Comparison of ENCODE assay signal across 9 mouse cellular contexts in the genomic region with DNA sequence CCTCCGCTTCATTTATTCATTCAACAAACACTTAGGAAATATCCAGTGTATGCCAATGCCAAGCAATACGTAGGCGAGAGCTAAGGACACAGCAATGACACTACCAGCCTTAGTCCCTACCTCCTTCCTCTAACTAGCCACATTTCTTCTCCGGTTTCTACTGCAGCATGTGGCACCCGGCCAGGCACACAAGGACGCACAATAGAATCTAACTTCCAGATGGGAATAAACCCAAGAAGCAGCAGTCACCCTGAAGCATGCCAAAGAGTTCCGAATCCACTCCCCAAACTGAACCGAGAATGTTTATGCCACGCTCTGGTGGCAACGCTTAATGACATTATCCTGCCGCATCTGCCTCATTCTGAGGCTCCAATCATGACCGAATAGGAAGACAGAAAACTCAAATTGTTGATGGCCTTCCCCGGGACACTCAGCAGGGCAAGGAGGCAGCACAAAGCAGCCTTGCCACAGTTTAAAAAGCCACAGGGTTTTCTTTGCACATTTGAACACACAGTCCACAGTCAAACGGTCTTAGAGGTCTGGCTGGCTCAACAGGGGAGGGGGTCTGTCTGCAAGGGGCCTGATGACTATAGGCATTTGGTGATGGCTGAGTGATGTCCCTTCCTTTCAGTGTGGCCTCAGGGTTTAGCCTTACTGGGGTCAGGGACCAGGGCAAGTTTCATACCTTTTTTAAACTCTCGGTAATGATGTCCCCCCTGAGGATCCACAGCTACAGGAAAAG. TPM values are rescaled to one million over a fixed set of nuclear protein-coding genes. Genes with fewer than 3 reads are reported as not detected.
DNase-seq lines count a peak whose midpoint lies in the region; ATAC-seq lines count a peak whose summit lies in the region.
"Had no signal": no experiment of that assay in that cellular context is flagged by ENCODE, and none has a peak within 500 bp of the region (broad histone marks: within the 10 kb centered on the region; RNA-seq: fewer than 3 reads in every experiment).

No protein-coding gene starts in this region.

- no peak overlapping the region for H3K4me3 ChIP-seq in heart, embryonic 14.5 days (ENCODE audit: control insufficient read depth in 1 of 2, insufficient read depth in 1 of 2, low read depth in 1 of 2, low read length in 2 of 2)
- no peak overlapping the region for H3K4me3 ChIP-seq in heart, embryonic 12.5 days
- H3K4me3 ChIP-seq in hindbrain, embryonic 13.5 days: no peak overlapping the region
- no peak overlapping the region for H3K4me3 ChIP-seq in midbrain, embryonic 15.5 days

- ATAC-seq in heart, embryonic 14.5 days (ENCODE audit: insufficient number of reproducible peaks, insufficient read depth, low FRiP score, low read depth): no peak
- no peak for ATAC-seq in heart, embryonic 12.5 days (ENCODE audit: insufficient number of reproducible peaks, low FRiP score)
- peak; percentile 34 for ATAC-seq in hindbrain, embryonic 13.5 days (ENCODE audit: low FRiP score)
- peak; percentile 32; the same call in 1 of the 2 replicates for ATAC-seq in midbrain, embryonic 15.5 days (replicated peaks)
- ATAC-seq in megakaryocyte, adult 5-6 weeks (ENCODE audit: poor library complexity, severe bottlenecking): no peak

- H3K9ac ChIP-seq in heart, embryonic 14.5 days (ENCODE audit: low read length): 0 out of 2 replicates have a peak overlapping the region, but pooled peaks have one; percentile 5
- no peak overlapping the region for H3K9ac ChIP-seq in heart, embryonic 12.5 days
- peak overlapping the region; percentile 24; the same call in 1 of the 2 replicates for H3K9ac ChIP-seq in hindbrain, embryonic 13.5 days
- no peak overlapping the region for H3K9ac ChIP-seq in midbrain, embryonic 15.5 days

- no peak overlapping the region for H3K27ac ChIP-seq in heart, embryonic 14.5 days (replicated peaks in 1 of 2; ENCODE audit: control insufficient read depth in 1 of 2, insufficient read depth in 1 of 2, low read depth in 2 of 2, low read length in 2 of 2)
- H3K27ac ChIP-seq in heart, embryonic 12.5 days (ENCODE audit: poor library complexity, severe bottlenecking): no peak overlapping the region
- peak overlapping the region; percentile 99 for H3K27ac ChIP-seq in hindbrain, embryonic 13.5 days
- H3K27ac ChIP-seq in midbrain, embryonic 15.5 days: peak overlapping the region; percentile 45; the same call in 1 of the 2 replicates
- H3K27ac ChIP-seq: kidney, postnatal 0 days had no signal

- peaks cover 31 to 61% of the 10 kb centered on the region in 2 experiments for H3K4me1 ChIP-seq in heart, embryonic 14.5 days (ENCODE audit: control insufficient read depth in 2 of 2, insufficient read depth in 2 of 2, low read length in 2 of 2)
- peaks cover 55% of the 10 kb centered on the region for H3K4me1 ChIP-seq in heart, embryonic 12.5 days (replicated peaks)
- peaks cover 68% of the 10 kb centered on the region for H3K4me1 ChIP-seq in hindbrain, embryonic 13.5 days (replicated peaks)
- peaks cover 52% of the 10 kb centered on the region for H3K4me1 ChIP-seq in midbrain, embryonic 15.5 days

- H3K4me2 ChIP-seq in heart, embryonic 14.5 days (ENCODE audit: low read length): no peak overlapping the region
- H3K4me2 ChIP-seq in heart, embryonic 12.5 days: no peak overlapping the region
- H3K4me2 ChIP-seq in hindbrain, embryonic 13.5 days: peak overlapping the region; percentile 25
- H3K4me2 ChIP-seq in midbrain, embryonic 15.5 days: 0 out of 2 replicates have a peak overlapping the region, but pooled peaks have one; percentile 7

- no peaks in the 10 kb centered on the region for H3K36me3 ChIP-seq in heart, embryonic 14.5 days (ENCODE audit: control insufficient read depth, insufficient read depth, low read length)
- H3K36me3 ChIP-seq in heart, embryonic 12.5 days: peaks cover 11% of the 10 kb centered on the region
- H3K36me3 ChIP-seq in hindbrain, embryonic 13.5 days: peaks cover 16% of the 10 kb centered on the region; the same call in 1 of the 2 replicates
- H3K36me3 ChIP-seq in midbrain, embryonic 15.5 days (replicated peaks): no peaks in the 10 kb centered on the region

- no peaks in the 10 kb centered on the region for H3K9me3 ChIP-seq in heart, embryonic 14.5 days (ENCODE audit: control insufficient read depth, low read length)
- 0 out of 2 replicates have a peak, but pooled peaks cover 7% of the 10 kb centered on the region for H3K9me3 ChIP-seq in heart, embryonic 12.5 days (replicated peaks)
- peaks cover 4% of the 10 kb centered on the region; the same call in 1 of the 2 replicates for H3K9me3 ChIP-seq in hindbrain, embryonic 13.5 days
- H3K9me3 ChIP-seq in midbrain, embryonic 15.5 days: no peaks in the 10 kb centered on the region

- peak; percentile 62 for DNase-seq in adrenal gland, postnatal 25 days
- no peak for DNase-seq in retina, embryonic 14.5 days (ENCODE audit: low spot score)
- no peak for DNase-seq in spleen, adult 18-20 months

- 73% methylated on average over 15 of the region's 15 CpGs for WGBS in heart, embryonic 14.5 days
- 81% methylated on average over 15 of the region's 15 CpGs for WGBS in heart, embryonic 12.5 days
- 33% methylated on average over 15 of the region's 15 CpGs for whole genome bisulfite sequencing in hindbrain, embryonic 13.5 days
- WGBS in midbrain, embryonic 15.5 days: 32% methylated on average over 15 of the region's 15 CpGs

- H3K27me3 ChIP-seq in heart, embryonic 14.5 days (ENCODE audit: control insufficient read depth, insufficient read depth, low read length): no peaks in the 10 kb centered on the region
- no peaks in the 10 kb centered on the region for H3K27me3 ChIP-seq in heart, embryonic 12.5 days (replicated peaks)
- no peaks in the 10 kb centered on the region for H3K27me3 ChIP-seq in hindbrain, embryonic 13.5 days
- no peaks in the 10 kb centered on the region for H3K27me3 ChIP-seq in midbrain, embryonic 15.5 days (replicated peaks)

RNA-seq across cellular contexts. Expression of a gene that starts 7.0 kb away (rescaled TPM):
- 41.9 and 46.3 TPM in 2 replicates for polyA plus RNA-seq in heart, embryonic 14.5 days (2014; fragmentation: Nextera tagmentation; extraction: Ambion mirVana)
- 66.1 and 67.6 TPM in 2 replicates for polyA plus RNA-seq in heart, embryonic 12.5 days (2016; fragmentation: Nextera tagmentation; extraction: Ambion mirVana)
- 0.86 and 1.2 TPM in 2 replicates for total RNA-seq in adrenal gland, postnatal 25 days (2021)
- polyA plus RNA-seq in hindbrain, embryonic 13.5 days (2015; fragmentation: Nextera tagmentation; extraction: Ambion mirVana): 50.3 and 52.3 TPM in 2 replicates
- 31.7 and 39.0 TPM in 2 replicates for polyA plus RNA-seq in midbrain, embryonic 15.5 days (2015; fragmentation: Nextera tagmentation; extraction: Ambion mirVana)
- 3.1 and 4.4 TPM in 2 replicates for total RNA-seq in megakaryocyte, adult 5-6 weeks (2015)
- 4.1 and 4.2 TPM in 2 replicates for total RNA-seq in megakaryocyte, adult 5-6 weeks (2017)

Comparison
In these comparisons a context has a peak if more than half of its experiments do, and no peak if none do; other contexts are left out.
1. H3K9ac ChIP-seq: peak in heart, embryonic 14.5 days (single experiment) and hindbrain, embryonic 13.5 days (single experiment); none in heart, embryonic 12.5 days (single experiment) and midbrain, embryonic 15.5 days (single experiment).
2. ATAC-seq: peak in hindbrain, embryonic 13.5 days (single experiment) and midbrain, embryonic 15.5 days (single experiment); none in heart, embryonic 14.5 days (single experiment), heart, embryonic 12.5 days (single experiment) and megakaryocyte, adult 5-6 weeks (single experiment).
3. H3K27ac ChIP-seq: peak in hindbrain, embryonic 13.5 days (single experiment) and midbrain, embryonic 15.5 days (single experiment); none in heart, embryonic 14.5 days (0 of 2) and heart, embryonic 12.5 days (single experiment).
4. H3K4me2 ChIP-seq: peak in hindbrain, embryonic 13.5 days (single experiment) and midbrain, embryonic 15.5 days (single experiment); none in heart, embryonic 14.5 days (single experiment) and heart, embryonic 12.5 days (single experiment).